Mouse (Mus musculus) lung, embryonic 14.5 days (tissue): Measurements from ENCODE around the gene Hist1h2bg. TPM values are rescaled to one million over a fixed set of nuclear protein-coding genes. Genes with fewer than 3 reads are reported as not detected.

Source experiments
- ATAC-seq: fragments of 200-750 bp; cut with Nextera tagmentation; 2 replicates; pipeline ENCODE4 v1.8.0; 2017; ENCODE audit warnings: mild to moderate bottlenecking, moderate TSS enrichment, moderate library complexity; ENCODE audit not compliant: insufficient read depth
- DNase-seq: peaks from one replicate; pipeline ENCODE4 v3.0.0-alpha.2; 2015
- H3K27ac ChIP-seq: fragments of 300-500 bp; sonication (generic); 2 replicates; pipeline ENCODE4 v1.5.1; 2014; ENCODE audit warnings: low read depth, mild to moderate bottlenecking, moderate library complexity
- H3K27me3 ChIP-seq: fragments of 300-500 bp; sonication (generic); 2 replicates; pipeline ENCODE4 v1.6.1; 2014; ENCODE audit warnings: low read length, control low read depth; ENCODE audit not compliant: insufficient read depth
- H3K36me3 ChIP-seq: fragments of 300-500 bp; sonication (generic); 2 replicates; pipeline ENCODE4 v1.6.1; 2014; ENCODE audit warnings: control low read depth; ENCODE audit not compliant: insufficient read depth
- H3K4me1 ChIP-seq: fragments of 300-500 bp; sonication (generic); 2 replicates; pipeline ENCODE4 v1.6.1; 2014; ENCODE audit warnings: antibody characterized with exemption, control low read depth; ENCODE audit not compliant: insufficient read depth
- H3K4me2 ChIP-seq: fragments of 300-500 bp; sonication (generic); 2 replicates; pipeline ENCODE4 v1.6.1; 2014; ENCODE audit warnings: mild to moderate bottlenecking
- H3K4me3 ChIP-seq: fragments of 300-500 bp; sonication (generic); 2 replicates; pipeline ENCODE4 v1.5.1; 2014; ENCODE audit warnings: low read depth, low read length
- H3K9ac ChIP-seq: fragments of 300-500 bp; sonication (generic); 2 replicates; pipeline ENCODE4 v1.6.1; 2014
- H3K9me3 ChIP-seq: fragments of 300-500 bp; sonication (generic); 2 replicates; pipeline ENCODE4 v1.6.1; 2016; ENCODE audit warnings: low read depth, low read length, control low read depth
- CTCF ChIP-seq: IDR thresholded peaks from 2 replicates; pipeline ENCODE4 v1.5.1; 2016; ENCODE audit warnings: antibody characterized with exemption, low read depth
- WGBS: fragments of 180-500 bp; shearing (Covaris S2); extraction: QIAGEN DNeasy Blood & Tissue Kit; methylation state at CpG from one replicate; pipeline ENCODE4 v1.1.7; 2014; 5-methylcytosine and 5-hydroxymethylcytosine counted together
- microRNA-seq: library from miRNA; unstranded; fragments of <30 nt; microRNA quantifications from one replicate; pipeline ENCODE4, GENCODE M21; 2016; ENCODE audit warnings: borderline number of aligned reads
- polyA plus RNA-seq: library from polyadenylated mRNA; unstranded; fragments of >200 nt; fragmentation: Nextera tagmentation; extraction: Ambion mirVana; gene quantifications from 2 replicates; pipeline ENCODE4 v1.2.1, GENCODE M21; 2014

The Hist1h2bg gene
- polyA plus RNA-seq, 1 experiment from 2014 or later: 14.9 TPM

DNA sequence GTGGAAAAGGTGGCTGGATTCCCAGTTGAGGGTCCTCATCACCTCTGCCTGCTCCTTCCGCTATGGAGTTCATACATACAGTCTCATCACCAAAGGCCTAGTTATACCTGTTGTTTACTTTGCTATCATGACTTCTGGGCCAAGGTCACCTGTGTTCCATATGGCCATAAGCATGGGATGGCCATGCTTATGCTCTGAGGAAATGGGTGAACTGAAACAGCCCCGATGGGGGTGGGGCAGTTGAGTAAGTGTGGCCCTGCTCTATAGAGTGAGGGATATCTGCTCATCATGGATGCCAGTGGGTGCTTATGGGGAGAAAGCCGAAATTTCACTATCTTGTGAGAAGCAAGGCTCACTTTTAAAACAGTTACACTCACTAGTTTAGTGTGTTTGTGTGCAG is 33.9 kb downstream of the Hist1h2bg start:
- Histone ChIP-seq H3K27ac (no peak overlapping the region), H3K9ac (no peak overlapping the region), H3K4me1 (no peaks in the 10 kb centered on the region), H3K9me3 (no peaks in the 10 kb centered on the region), H3K27me3 (no peaks in the 10 kb centered on the region), H3K36me3 (no peaks in the 10 kb centered on the region), H3K4me2 (no peak overlapping the region), H3K4me3 (no peak overlapping the region)
- TF ChIP-seq CTCF: no peak
- ATAC-seq: no peak
- DNase-seq: no peak
- WGBS: 89% methylated on average over 3 of the region's 3 CpGs

DNA sequence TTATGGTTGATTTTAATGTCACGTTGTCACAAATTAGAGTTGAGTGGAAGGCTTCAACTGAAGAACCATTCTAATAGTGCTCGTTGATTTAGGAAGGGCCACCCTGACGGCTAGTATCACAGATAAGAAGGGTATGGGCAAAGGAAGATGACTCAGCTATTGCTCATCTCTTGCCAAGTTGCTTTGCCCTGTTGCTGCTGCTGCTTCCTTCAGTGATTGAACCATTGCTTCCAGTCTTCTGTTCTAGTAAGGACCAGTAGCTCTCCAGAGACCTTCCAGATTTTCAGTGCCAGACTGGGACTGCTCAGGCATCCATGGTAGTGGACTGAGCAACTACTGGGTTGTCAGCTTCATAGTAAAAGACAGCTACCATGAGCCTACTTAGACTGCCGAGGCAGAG is 38.0 kb downstream of the Hist1h2bg start:
- TF ChIP-seq CTCF: no peak
- WGBS: 67% methylated on average over 4 of the region's 4 CpGs
- Histone ChIP-seq H3K9me3 (no peaks in the 10 kb centered on the region), H3K4me1 (no peaks in the 10 kb centered on the region), H3K27ac (no peak overlapping the region), H3K9ac (no peak overlapping the region), H3K27me3 (no peaks in the 10 kb centered on the region), H3K4me2 (no peak overlapping the region), H3K36me3 (no peaks in the 10 kb centered on the region), H3K4me3 (no peak overlapping the region)
- DNase-seq (no peak), ATAC-seq (no peak)

GRCm38 (mm10) chr13:23609844-23610243 is 38.6 kb downstream of the Hist1h2bg start:
- no peak for TF ChIP-seq CTCF

GRCm38 (mm10) chr13:23610393-23610792 is 39.2 kb downstream of the Hist1h2bg start:
- H3K4me2 ChIP-seq: no peak overlapping the region
- no peaks in the 10 kb centered on the region for H3K4me1 ChIP-seq
- TF ChIP-seq CTCF: no peak
- H3K4me3 ChIP-seq: no peak overlapping the region
- H3K36me3 ChIP-seq: no peaks in the 10 kb centered on the region
- no peak overlapping the region for H3K27ac ChIP-seq
- DNase-seq (no peak), ATAC-seq (no peak)
- no peaks in the 10 kb centered on the region for H3K9me3 ChIP-seq
- no peak overlapping the region for H3K9ac ChIP-seq
- WGBS: 80% methylated on average over 2 of the region's 2 CpGs
- no peaks in the 10 kb centered on the region for H3K27me3 ChIP-seq

More at GRCm38 (mm10) chr13:23609844-23610243, 38.6 kb downstream of the Hist1h2bg start:
- no peak overlapping the region for H3K4me3 ChIP-seq
- no peaks in the 10 kb centered on the region for H3K27me3 ChIP-seq
- DNase-seq (no peak), ATAC-seq (no peak)
- H3K9me3 ChIP-seq: no peaks in the 10 kb centered on the region
- no peak overlapping the region for H3K9ac ChIP-seq
- no peaks in the 10 kb centered on the region for H3K36me3 ChIP-seq
- H3K4me2 ChIP-seq: no peak overlapping the region
- no peaks in the 10 kb centered on the region for H3K4me1 ChIP-seq
- H3K27ac ChIP-seq: no peak overlapping the region

- Histone ChIP-seq H3K27ac (no peak overlapping the region), H3K9me3 (no peaks in the 10 kb centered on the region), H3K4me3 (no peak overlapping the region), H3K4me2 (no peak overlapping the region), H3K36me3 (no peaks in the 10 kb centered on the region), H3K27me3 (no peaks in the 10 kb centered on the region), H3K9ac (no peak overlapping the region), H3K4me1 (no peaks in the 10 kb centered on the region)
- 88% methylated on average over 3 of the region's 3 CpGs for WGBS
- ATAC-seq (no peak), DNase-seq (no peak)
- no peak for TF ChIP-seq CTCF
Measured at GRCm38 (mm10) chr13:23611638-23612037, 40.4 kb downstream of the Hist1h2bg start.

DNA sequence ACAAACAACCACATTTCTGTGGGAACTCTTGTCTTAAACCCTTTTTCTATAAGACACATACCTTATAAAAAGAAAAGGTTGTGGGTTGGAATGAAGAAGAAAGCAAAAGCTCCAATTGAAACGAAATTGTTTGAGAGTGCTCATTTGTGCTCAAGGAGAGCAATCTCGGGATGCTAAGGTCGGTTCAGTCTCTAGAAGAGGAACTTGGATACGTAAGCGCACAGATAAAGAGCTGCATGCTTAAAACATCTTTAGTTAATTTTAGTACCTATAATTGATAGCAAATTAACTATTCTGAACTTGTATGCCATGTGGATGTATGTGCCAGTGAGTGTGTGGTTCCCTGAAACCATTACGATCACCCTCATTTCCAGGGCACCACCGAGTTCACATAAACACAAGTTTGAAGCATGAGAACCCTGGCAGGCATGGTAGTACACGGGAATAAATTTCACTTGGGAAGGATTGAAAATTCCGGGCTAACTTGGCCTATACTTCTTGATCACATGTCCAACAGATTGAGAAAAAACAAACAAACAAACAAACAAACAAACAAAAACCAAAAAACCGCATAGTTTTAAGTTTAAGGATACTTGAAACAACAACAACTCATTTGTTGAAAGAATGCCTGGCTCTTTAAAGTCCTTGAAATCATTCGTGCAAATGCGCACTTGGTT is 49.0 kb downstream of the Hist1h2bg start:
- no peak for ATAC-seq
- no peak for TF ChIP-seq CTCF
- H3K4me2 ChIP-seq: peak overlapping the region; percentile 69
- 36% methylated on average over 12 of the region's 12 CpGs for WGBS
- DNase-seq: peak; percentile 8
- peak overlapping the region; percentile 88 for H3K9ac ChIP-seq
- no peaks in the 10 kb centered on the region for H3K27me3 ChIP-seq
- H3K4me1 ChIP-seq: peaks cover 4% of the 10 kb centered on the region; the same call in 1 of the 2 replicates
- H3K9me3 ChIP-seq: no peaks in the 10 kb centered on the region
- no peaks in the 10 kb centered on the region for H3K36me3 ChIP-seq
- peak overlapping the region; percentile 98 for H3K27ac ChIP-seq
- H3K4me3 ChIP-seq: peak overlapping the region; percentile 55

GRCm38 (mm10) chr13:23620733-23621531 is 49.7 kb downstream of the Hist1h2bg start, which contains the start of gene Hist1h2be:
Gene Hist1h2be (minus strand): TSS chr13:23621124.
- WGBS: under 1% methylated on average over 27 of the region's 27 CpGs
- H3K9ac ChIP-seq: peak within 1 kb of the TSS; percentile 88

More at GRCm38 (mm10) chr13:23620733-23621531, 49.7 kb downstream of the Hist1h2bg start, which contains the start of gene Hist1h2be:
- H3K4me3 ChIP-seq: peak within 1 kb of the TSS; percentile 55
- H3K4me1 ChIP-seq: peaks cover 4% of the 10 kb centered on the region; the same call in 1 of the 2 replicates
- no peaks in the 10 kb centered on the region for H3K27me3 ChIP-seq
- peak; percentile 95 for DNase-seq
- peak within 1 kb of the TSS; percentile 98 for H3K27ac ChIP-seq
- peak within 1 kb of the TSS; percentile 69 for H3K4me2 ChIP-seq
- no peaks in the 10 kb centered on the region for H3K36me3 ChIP-seq
- peak; percentile 88 for ATAC-seq
- TF ChIP-seq CTCF: no peak
- H3K9me3 ChIP-seq: no peaks in the 10 kb centered on the region

Small RNA genes lying within 50 kb of the gene (microRNA-seq; reads per million reads assigned to microRNA genes)
- not detected for gene Gm44297
- not detected for gene Gm44359
- gene Gm44394: not detected

Other genes with a start within 250 kb of the Hist1h2bg start
- gene Zfp322a, start 202.2 kb upstream of the Hist1h2bg start, polyA plus RNA-seq: 54.5 and 59.3 TPM in 2 replicates
- gene Abt1, start 147.5 kb upstream of the Hist1h2bg start, polyA plus RNA-seq: 12.7 and 13.5 TPM in 2 replicates
- gene Btn1a1, start 105.5 kb upstream of the Hist1h2bg start, polyA plus RNA-seq: 0.07 and 0.18 TPM in 2 replicates
- gene Btn2a2, start 82.5 kb upstream of the Hist1h2bg start, polyA plus RNA-seq: 0.63 and 0.73 TPM in 2 replicates
- gene Hist1h4h, start 40.3 kb upstream of the Hist1h2bg start, polyA plus RNA-seq: 7.1 and 7.6 TPM in 2 replicates
- 13.0 and 14.6 TPM in 2 replicates for gene Hist1h2af, start 37.5 kb upstream of the Hist1h2bg start, polyA plus RNA-seq
- gene Hist1h3g, start 36.0 kb upstream of the Hist1h2bg start, polyA plus RNA-seq: 6.6 and 7.5 TPM in 2 replicates
- 1.0 and 1.8 TPM in 2 replicates for gene Hist1h2bh, start 28.0 kb upstream of the Hist1h2bg start, polyA plus RNA-seq
- 2.0 and 2.6 TPM in 2 replicates for gene Hist1h3f, start 27.3 kb upstream of the Hist1h2bg start, polyA plus RNA-seq
- 1.4 and 2.7 TPM in 2 replicates for gene Hist1h4f, start 19.7 kb upstream of the Hist1h2bg start, polyA plus RNA-seq
- 0.87 and 0.99 TPM in 2 replicates for gene Hist1h1d, start 18.1 kb upstream of the Hist1h2bg start, polyA plus RNA-seq
- gene Hist1h3e, start 9.0 kb upstream of the Hist1h2bg start, polyA plus RNA-seq: 8.2 and 10.6 TPM in 2 replicates
- gene Hist1h2ae, start 176 bp upstream of the Hist1h2bg start, polyA plus RNA-seq: 164 and 166 TPM in 2 replicates
- gene Hist1h2bf, start 2.8 kb downstream of the Hist1h2bg start, polyA plus RNA-seq: 7.8 and 12.2 TPM in 2 replicates
- 4.2 and 4.9 TPM in 2 replicates for gene Hist1h2ad, start 3.0 kb downstream of the Hist1h2bg start, polyA plus RNA-seq
- 10.0 and 13.9 TPM in 2 replicates for gene Hist1h3d, start 4.4 kb downstream of the Hist1h2bg start, polyA plus RNA-seq
- 144 and 147 TPM in 2 replicates for gene Hist1h4d, start 10.2 kb downstream of the Hist1h2bg start, polyA plus RNA-seq
- 2.5 and 3.0 TPM in 2 replicates for gene Hist1h2be, start 49.7 kb downstream of the Hist1h2bg start, polyA plus RNA-seq
- 22.6 and 25.7 TPM in 2 replicates for gene Hist1h1e, start 51.2 kb downstream of the Hist1h2bg start, polyA plus RNA-seq
- gene Hist1h2ac, start 112.6 kb downstream of the Hist1h2bg start, polyA plus RNA-seq: 1.5 and 2.1 TPM in 2 replicates
- 52.9 and 55.1 TPM in 2 replicates for gene Hist1h2bc, start 112.8 kb downstream of the Hist1h2bg start, polyA plus RNA-seq
- not detected in 2 replicates for gene Hist1h1t, start 124.4 kb downstream of the Hist1h2bg start, polyA plus RNA-seq
- 11.2 and 11.4 TPM in 2 replicates for gene Hist1h4c, start 127.1 kb downstream of the Hist1h2bg start, polyA plus RNA-seq
- 8.4 and 12.1 TPM in 2 replicates for gene Hfe, start 139.5 kb downstream of the Hist1h2bg start, polyA plus RNA-seq
- 30.5 and 32.3 TPM in 2 replicates for gene Hist1h1c, start 167.4 kb downstream of the Hist1h2bg start, polyA plus RNA-seq
- 11.3 and 16.9 TPM in 2 replicates for gene Hist1h3c, start 174.2 kb downstream of the Hist1h2bg start, polyA plus RNA-seq
- 1.6 and 4.0 TPM in 2 replicates for gene Hist1h2bb, start 175.3 kb downstream of the Hist1h2bg start, polyA plus RNA-seq
- 70.8 and 71.5 TPM in 2 replicates for gene Hist1h2ab, start 179.7 kb downstream of the Hist1h2bg start, polyA plus RNA-seq
- 18.4 and 18.7 TPM in 2 replicates for gene Hist1h3b, start 180.9 kb downstream of the Hist1h2bg start, polyA plus RNA-seq
- 4.3 and 7.5 TPM in 2 replicates for gene Hist1h4b, start 185.6 kb downstream of the Hist1h2bg start, polyA plus RNA-seq
- 0.66 TPM in 1 of 2 replicates, not detected in the other for gene Hist1h4a, start 189.8 kb downstream of the Hist1h2bg start, polyA plus RNA-seq
- gene Hist1h3a, start 191.0 kb downstream of the Hist1h2bg start, polyA plus RNA-seq: 7.4 and 9.2 TPM in 2 replicates
- gene Hist1h1a, start 192.3 kb downstream of the Hist1h2bg start, polyA plus RNA-seq: 5.2 and 5.5 TPM in 2 replicates
- 0.12 TPM in 1 of 2 replicates, not detected in the other for gene Trim38, start 198.5 kb downstream of the Hist1h2bg start, polyA plus RNA-seq
- gene Slc17a2, start 235.6 kb downstream of the Hist1h2bg start, polyA plus RNA-seq: 0.08 TPM in 1 of 2 replicates, not detected in the other